Mouse (Mus musculus) heart, embryonic 10.5 days (tissue): ENCODE measurements at regions not wholly inside any gene's neighbourhood (a gene's known extent, or its start where the extent isn't known, plus 50 kb on each side); places are given as distances from the start of the nearest gene placed in this dataset.

Experiments
- DNase-seq: peaks from one replicate; pipeline ENCODE4 v3.0.0-alpha.2; 2017; ENCODE audit warnings: low spot score
- H3K27ac ChIP-seq: fragments of 300-500 bp; sonication (generic); 2 replicates; pipeline ENCODE4 v1.5.1; 2016; ENCODE audit warnings: mild to moderate bottlenecking
- H3K27me3 ChIP-seq: fragments of 300-500 bp; sonication (generic); 2 replicates; pipeline ENCODE4 v1.6.1; 2016; ENCODE audit warnings: mild to moderate bottlenecking; ENCODE audit not compliant: poor library complexity, insufficient read depth, severe bottlenecking
- H3K36me3 ChIP-seq: fragments of 300-500 bp; sonication (generic); 2 replicates; pipeline ENCODE4 v1.6.1; 2016; ENCODE audit warnings: mild to moderate bottlenecking, moderate library complexity
- H3K4me1 ChIP-seq: fragments of 300-500 bp; sonication (generic); 2 replicates; pipeline ENCODE4 v1.6.1; 2016; ENCODE audit warnings: mild to moderate bottlenecking
- H3K4me3 ChIP-seq: fragments of 300-500 bp; sonication (generic); 2 replicates; pipeline ENCODE4 v1.5.1; 2016; ENCODE audit warnings: mild to moderate bottlenecking, moderate library complexity
- H3K9me3 ChIP-seq: fragments of 300-500 bp; sonication (generic); 2 replicates; pipeline ENCODE4 v1.6.1; 2016; ENCODE audit warnings: mild to moderate bottlenecking, moderate library complexity
- WGBS: fragments of 180-500 bp; shearing (Covaris S2); methylation state at CpG from one replicate; pipeline ENCODE4 v1.1.7; 2016; 5-methylcytosine and 5-hydroxymethylcytosine counted together

DNA sequence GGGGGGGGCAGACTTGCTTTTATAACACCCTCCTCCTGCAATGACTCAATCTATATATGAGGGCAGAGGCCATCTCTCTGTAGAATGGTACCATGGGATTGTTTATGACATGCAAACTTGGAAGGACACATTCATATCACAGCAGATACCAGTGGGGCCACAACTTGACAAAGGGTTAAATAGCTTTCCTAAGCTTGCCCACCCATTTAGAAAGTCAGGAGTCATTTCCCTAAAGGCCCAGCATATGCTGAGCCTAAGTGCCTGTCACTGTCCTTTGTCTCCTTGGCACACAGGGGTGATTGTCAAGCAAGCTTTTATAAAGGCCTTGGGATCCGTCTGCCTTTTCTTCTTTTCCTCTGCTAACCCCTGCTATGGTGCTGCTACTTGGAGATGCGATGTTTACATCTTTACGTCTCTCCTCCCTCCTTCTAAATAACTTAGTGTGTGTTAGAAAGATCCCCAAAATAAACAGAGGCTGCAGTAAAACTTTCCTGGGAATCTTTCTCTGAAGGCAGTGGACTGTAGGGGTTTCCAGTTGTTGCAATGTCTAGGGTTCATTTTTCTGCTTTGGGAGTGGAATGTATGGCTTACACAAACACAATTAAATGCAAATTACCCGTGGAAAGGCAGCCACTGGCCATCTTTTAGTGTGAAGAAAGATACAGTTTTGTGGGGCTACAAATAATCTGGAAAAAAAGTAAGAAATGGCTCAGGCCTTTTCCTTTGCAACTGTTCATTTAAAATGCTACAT, 161.5 kb upstream of the Bmper start:
- H3K27ac ChIP-seq = peak overlapping the region; percentile 30
- no peaks in the 10 kb centered on the region for H3K36me3 ChIP-seq
- DNase-seq = no peak
- no peaks in the 10 kb centered on the region for H3K9me3 ChIP-seq
- peaks cover 26% of the 10 kb centered on the region for H3K4me1 ChIP-seq
- 49% methylated on average over 4 of the region's 4 CpGs for WGBS
- no peaks in the 10 kb centered on the region for H3K27me3 ChIP-seq
- H3K4me3 ChIP-seq = no peak overlapping the region

DNA sequence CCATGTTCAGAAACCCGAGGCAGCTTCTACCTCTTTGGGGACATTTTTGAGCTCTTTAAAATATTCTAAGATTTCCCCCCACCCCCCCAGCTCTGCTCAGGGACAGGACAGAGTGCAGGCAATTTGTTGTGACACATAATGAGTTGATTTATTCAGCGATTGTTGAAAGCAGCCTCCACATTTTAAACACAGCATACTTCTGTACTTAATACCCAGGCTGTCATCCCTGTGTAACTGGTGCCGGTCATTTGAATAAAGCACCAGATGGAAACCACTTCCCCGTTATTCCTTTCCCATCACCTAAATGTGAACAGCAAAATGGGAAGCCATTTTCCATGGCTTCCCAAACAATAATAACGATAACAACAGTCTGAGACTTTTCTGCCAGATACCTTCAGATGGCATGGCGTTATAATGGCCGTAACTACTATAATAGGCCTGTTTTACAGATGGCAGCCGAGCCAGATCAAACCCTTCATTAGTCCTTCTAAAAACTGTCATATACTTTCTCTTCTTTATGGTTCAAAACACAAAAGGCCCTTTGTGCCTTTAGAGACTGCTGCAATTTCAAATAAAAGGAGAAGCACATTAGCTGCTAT, 160.7 kb upstream of the Bmper start:
- H3K4me3 ChIP-seq = no peak overlapping the region
- H3K9me3 ChIP-seq = no peaks in the 10 kb centered on the region
- DNase-seq = no peak
- WGBS = 82% methylated on average over 8 of the region's 8 CpGs
- no peak overlapping the region for H3K27ac ChIP-seq
- peaks cover 26% of the 10 kb centered on the region for H3K4me1 ChIP-seq
- no peaks in the 10 kb centered on the region for H3K27me3 ChIP-seq
- no peaks in the 10 kb centered on the region for H3K36me3 ChIP-seq

DNA sequence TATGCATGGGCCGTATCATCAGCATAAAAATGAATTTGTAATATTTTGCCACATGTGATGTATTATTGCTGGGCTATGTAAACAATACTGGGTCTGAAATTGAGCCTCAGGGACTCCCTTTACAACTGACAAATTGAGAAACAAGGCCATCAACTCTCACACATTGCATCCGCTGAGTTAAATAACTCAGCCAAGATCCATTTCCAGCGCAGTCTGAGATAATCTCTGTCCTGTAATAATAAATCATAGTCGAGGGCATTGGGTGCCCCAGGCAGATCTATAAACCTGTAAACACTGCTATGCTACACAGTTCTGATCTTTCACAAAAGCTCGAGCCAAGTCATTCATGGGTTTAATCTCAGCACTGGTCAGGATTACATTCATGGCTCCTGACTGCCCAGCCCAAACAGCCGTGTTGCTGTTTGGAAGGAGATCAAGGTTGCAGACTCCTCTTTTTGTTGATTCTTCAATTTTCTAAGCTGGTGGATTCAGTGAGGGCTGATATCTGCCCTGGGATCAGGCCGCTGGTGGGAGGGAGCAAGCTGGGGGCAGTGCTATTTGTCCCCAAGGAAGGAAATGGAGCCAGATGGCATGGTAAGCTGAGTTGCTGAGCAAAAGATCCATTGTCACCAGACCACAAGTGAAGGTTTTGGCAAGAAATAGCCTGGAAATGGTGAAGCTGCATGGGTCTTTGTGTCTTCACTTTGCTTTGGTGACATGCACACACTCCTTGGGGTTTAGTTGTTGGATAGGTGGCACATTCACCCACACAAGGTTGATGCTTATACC, 160.0 kb upstream of the Bmper start:
- Histone ChIP-seq H3K27me3 (no peaks in the 10 kb centered on the region), H3K4me3 (no peak overlapping the region), H3K4me1 (peaks cover 30% of the 10 kb centered on the region), H3K27ac (no peak overlapping the region), H3K9me3 (no peaks in the 10 kb centered on the region), H3K36me3 (no peaks in the 10 kb centered on the region)
- DNase-seq = no peak
- 66% methylated on average over 7 of the region's 7 CpGs for WGBS

GRCm38 (mm10) chr9:23064001-23064400, 158.9 kb upstream of the Bmper start:
- 75% methylated on average over 2 of the region's 2 CpGs for WGBS
- Histone ChIP-seq H3K4me1 (peaks cover 33% of the 10 kb centered on the region), H3K4me3 (no peak overlapping the region), H3K27ac (no peak overlapping the region), H3K27me3 (no peaks in the 10 kb centered on the region), H3K36me3 (no peaks in the 10 kb centered on the region), H3K9me3 (no peaks in the 10 kb centered on the region)
- no peak for DNase-seq

DNA sequence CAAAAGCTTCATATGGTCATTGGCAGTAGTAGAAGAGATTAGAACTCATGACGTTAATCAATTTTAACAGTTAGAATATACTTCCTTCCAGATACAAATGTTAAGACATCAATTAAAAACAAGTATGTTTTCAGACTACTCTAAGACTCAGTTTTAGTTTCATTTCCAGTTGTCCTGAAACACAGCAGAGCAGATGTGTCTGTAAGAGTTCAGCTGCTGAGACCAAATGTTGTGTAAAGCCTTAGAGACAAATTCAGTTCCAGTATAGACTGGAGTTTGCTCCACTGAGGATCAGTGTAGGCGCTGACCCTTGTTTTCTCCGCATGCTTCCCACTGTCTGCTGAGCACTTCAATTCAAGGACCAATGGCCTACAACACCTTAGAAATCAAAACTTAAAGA, 158.1 kb upstream of the Bmper start:
- Histone ChIP-seq H3K36me3 (no peaks in the 10 kb centered on the region), H3K9me3 (no peaks in the 10 kb centered on the region)
- no peak for DNase-seq

DNA sequence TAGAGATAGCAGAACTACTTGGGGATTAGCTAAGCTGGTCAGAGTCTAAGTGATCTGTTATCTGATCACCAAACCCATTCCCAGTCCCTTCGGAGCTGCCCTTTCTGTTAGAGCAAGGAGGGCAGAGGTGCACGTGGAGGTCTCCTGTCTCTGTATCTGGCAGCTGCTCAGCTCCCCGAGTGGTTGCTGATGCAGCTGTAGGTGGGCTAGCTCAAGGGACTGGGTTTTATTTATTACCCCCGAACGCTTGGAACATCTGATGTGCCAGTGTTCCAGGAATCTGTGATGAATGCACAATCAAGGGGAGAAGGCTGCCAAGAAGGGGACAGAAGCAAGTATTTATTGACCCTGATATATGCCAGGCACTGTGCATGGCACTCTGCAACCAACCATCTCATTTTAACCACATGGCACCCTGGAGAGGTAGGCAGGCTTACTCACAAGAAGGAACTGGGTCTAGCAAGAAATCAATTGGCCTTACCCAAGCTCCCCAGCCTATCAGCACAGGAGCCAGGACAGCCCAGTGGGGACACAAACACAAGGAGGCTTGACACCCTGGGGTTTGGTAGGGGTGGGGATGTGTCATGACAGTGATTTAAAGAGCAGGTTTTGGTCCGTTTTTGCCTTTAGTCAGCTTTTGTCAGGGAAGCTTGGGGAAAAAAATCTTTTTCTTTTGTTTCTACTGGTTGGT, 154.6 kb upstream of the Bmper start:
- Histone ChIP-seq H3K27me3 (no peaks in the 10 kb centered on the region), H3K4me3 (no peak overlapping the region), H3K4me1 (peaks cover 18% of the 10 kb centered on the region), H3K27ac (no peak overlapping the region), H3K36me3 (no peaks in the 10 kb centered on the region), H3K9me3 (no peaks in the 10 kb centered on the region)
- 40% methylated on average over 6 of the region's 6 CpGs for WGBS
- no peak for DNase-seq

More for the DNA sequence above, 158.1 kb upstream of the Bmper start:
- H3K4me1 ChIP-seq = peaks cover 30% of the 10 kb centered on the region
- no peak overlapping the region for H3K4me3 ChIP-seq
- no peaks in the 10 kb centered on the region for H3K27me3 ChIP-seq
- no peak overlapping the region for H3K27ac ChIP-seq
- WGBS = 86% methylated on average over 3 of the region's 3 CpGs

DNA sequence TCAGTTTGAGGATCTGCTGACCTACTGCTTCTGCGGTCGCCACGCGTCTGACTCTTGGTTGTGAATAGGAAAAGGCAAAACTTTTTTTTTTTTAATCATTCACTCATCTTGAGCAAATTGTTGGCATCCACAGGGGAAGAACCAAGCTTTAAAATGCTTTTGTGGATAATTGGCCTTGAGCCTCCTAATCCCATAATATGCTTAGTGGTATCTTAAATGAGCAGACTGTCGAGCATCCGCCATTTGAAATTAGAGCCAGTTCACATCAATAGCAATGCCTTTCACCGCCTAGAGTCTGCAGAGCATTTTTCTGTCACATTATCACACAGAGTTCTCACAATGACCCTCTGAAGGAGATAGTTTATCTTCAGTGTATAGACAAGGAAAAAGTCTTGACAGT, 153.7 kb upstream of the Bmper start:
- H3K27me3 ChIP-seq = no peaks in the 10 kb centered on the region
- peaks cover 18% of the 10 kb centered on the region for H3K4me1 ChIP-seq
- WGBS = 67% methylated on average over 7 of the region's 7 CpGs
- H3K9me3 ChIP-seq = no peaks in the 10 kb centered on the region
- H3K27ac ChIP-seq = no peak overlapping the region
- DNase-seq = no peak
- no peaks in the 10 kb centered on the region for H3K36me3 ChIP-seq
- no peak overlapping the region for H3K4me3 ChIP-seq

DNA sequence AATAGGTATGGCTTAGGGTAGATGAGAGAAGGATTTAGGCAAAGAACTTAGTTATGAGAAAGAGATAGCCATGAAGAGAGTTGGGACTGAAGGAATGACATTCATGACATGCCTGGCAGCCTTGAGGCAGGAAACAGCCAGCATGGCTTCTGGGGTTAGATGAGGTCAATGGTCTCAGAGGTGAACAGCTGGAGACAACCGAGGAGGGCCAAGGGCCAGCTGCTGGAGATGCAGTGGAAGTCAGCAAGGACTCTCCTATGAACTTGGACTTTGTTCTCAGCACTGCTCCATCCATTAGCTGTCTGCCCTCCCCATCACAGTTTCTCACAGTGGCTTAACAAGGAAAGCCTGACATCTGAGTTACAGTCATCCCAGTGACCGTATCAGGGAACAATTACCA, 151.9 kb upstream of the Bmper start:
- Histone ChIP-seq H3K27me3 (no peaks in the 10 kb centered on the region), H3K4me1 (peaks cover 18% of the 10 kb centered on the region), H3K9me3 (no peaks in the 10 kb centered on the region), H3K4me3 (no peak overlapping the region), H3K36me3 (no peaks in the 10 kb centered on the region), H3K27ac (no peak overlapping the region)
- WGBS = 35% methylated on average over 2 of the region's 2 CpGs
- no peak for DNase-seq

- Histone ChIP-seq H3K9me3 (no peaks in the 10 kb centered on the region), H3K27ac (no peak overlapping the region), H3K4me3 (no peak overlapping the region), H3K4me1 (peaks cover 14% of the 10 kb centered on the region), H3K36me3 (no peaks in the 10 kb centered on the region), H3K27me3 (no peaks in the 10 kb centered on the region)
- WGBS = 86% methylated on average over 8 of the region's 8 CpGs
- DNase-seq = no peak
Observed at GRCm38 (mm10) chr9:23072741-23073140, 150.1 kb upstream of the Bmper start.

GRCm38 (mm10) chr9:23083562-23083961, 139.3 kb upstream of the Bmper start:
- 31% methylated on average over 17 of the region's 17 CpGs for WGBS
- no peaks in the 10 kb centered on the region for H3K27me3 ChIP-seq

GRCm38 (mm10) chr9:23089339-23089738, 133.5 kb upstream of the Bmper start:
- WGBS = 84% methylated on average over 2 of the region's 2 CpGs
- Histone ChIP-seq H3K27me3 (no peaks in the 10 kb centered on the region), H3K4me1 (peaks cover 4% of the 10 kb centered on the region), H3K36me3 (no peaks in the 10 kb centered on the region), H3K27ac (no peak overlapping the region), H3K4me3 (no peak overlapping the region), H3K9me3 (no peaks in the 10 kb centered on the region)
- DNase-seq = no peak

More at GRCm38 (mm10) chr9:23083562-23083961, 139.3 kb upstream of the Bmper start:
- no peaks in the 10 kb centered on the region for H3K9me3 ChIP-seq
- peaks cover 17% of the 10 kb centered on the region for H3K4me1 ChIP-seq
- H3K27ac ChIP-seq = peak overlapping the region; percentile 83
- H3K36me3 ChIP-seq = no peaks in the 10 kb centered on the region
- peak overlapping the region; percentile 29; the same call in 1 of the 2 replicates for H3K4me3 ChIP-seq
- DNase-seq = peak; percentile 92

DNA sequence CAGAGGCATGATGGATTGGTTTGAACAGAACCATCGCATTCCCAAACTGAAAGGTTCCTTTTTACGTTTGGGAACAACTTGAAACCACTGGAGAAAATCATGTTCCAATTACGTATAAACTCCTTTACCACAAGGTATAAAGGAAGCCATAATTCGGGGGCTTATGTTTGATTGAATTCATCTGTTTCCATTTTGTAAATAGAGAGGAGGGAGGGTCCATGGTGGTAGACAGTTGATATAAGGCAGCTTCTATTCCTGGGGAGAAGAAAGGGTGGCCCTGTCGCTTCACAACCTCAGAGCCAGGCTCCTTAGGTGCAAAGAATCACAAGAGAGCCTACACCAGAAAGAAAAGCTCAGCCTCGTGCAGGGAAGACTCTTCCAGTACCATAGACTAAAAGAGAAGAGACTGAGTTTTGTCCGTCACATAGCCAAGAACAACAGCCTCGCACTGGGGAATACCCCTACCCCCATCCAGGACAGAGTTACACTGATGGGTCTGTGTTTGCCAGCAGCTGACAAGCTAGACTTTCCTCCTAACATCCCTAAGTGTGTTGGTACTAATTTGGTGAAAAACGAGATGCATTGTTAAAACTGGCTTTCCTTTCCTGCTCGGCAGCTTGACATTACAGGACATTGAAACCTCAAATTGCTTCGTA, 125.6 kb upstream of the Bmper start:
- Histone ChIP-seq H3K9me3 (no peaks in the 10 kb centered on the region), H3K27me3 (no peaks in the 10 kb centered on the region), H3K36me3 (no peaks in the 10 kb centered on the region), H3K4me3 (no peak overlapping the region), H3K4me1 (peaks cover 5% of the 10 kb centered on the region; the same call in 1 of the 2 replicates), H3K27ac (no peak overlapping the region)
- DNase-seq = no peak
- WGBS = 69% methylated on average over 11 of the region's 11 CpGs
